Mouse (Mus musculus) skeletal muscle tissue, postnatal 0 days (tissue): ENCODE results near the gene Tiam1. TPM values are rescaled to one million over a fixed set of nuclear protein-coding genes. Genes with fewer than 3 reads are reported as not detected.

Source experiments
- polyA plus RNA-seq: library from polyadenylated mRNA; unstranded; fragments of >200 nt; fragmentation: Nextera tagmentation; extraction: Ambion mirVana; gene quantifications from 2 replicates; pipeline ENCODE4 v1.2.1, GENCODE M21; 2015

Gene Tiam1
- 2.9 and 5.0 TPM in 2 replicates for polyA plus RNA-seq

GRCm38 (mm10) chr16:90143760-90144516 lies at the start of gene Tiam1:
Gene Tiam1 (minus strand): TSS chr16:90143769.

Other genes starting within 250 kb of the Tiam1 start
- 1,126 and 1,175 TPM in 2 replicates for gene Sod1, start 77.0 kb upstream of the Tiam1 start, polyA plus RNA-seq
- 10.2 and 11.3 TPM in 2 replicates for gene Scaf4, start 140.7 kb upstream of the Tiam1 start, polyA plus RNA-seq
- gene Hunk, start 242.2 kb upstream of the Tiam1 start, polyA plus RNA-seq, result 1.2 and 1.7 TPM in 2 replicates